Mouse (Mus musculus): Measurements from ENCODE around the gene Uevld. TPM values are rescaled to one million over a fixed set of nuclear protein-coding genes. Genes with fewer than 3 reads are reported as not detected.
"Not testable (repeated sequence)": the region's sequence is repeated elsewhere in the genome, so short reads cannot be mapped to it uniquely, and the experiment has no call there.

Gene Uevld
- total RNA-seq, 2 experiments from 2014 or later = 11.3 to 13.0 TPM

DNA sequence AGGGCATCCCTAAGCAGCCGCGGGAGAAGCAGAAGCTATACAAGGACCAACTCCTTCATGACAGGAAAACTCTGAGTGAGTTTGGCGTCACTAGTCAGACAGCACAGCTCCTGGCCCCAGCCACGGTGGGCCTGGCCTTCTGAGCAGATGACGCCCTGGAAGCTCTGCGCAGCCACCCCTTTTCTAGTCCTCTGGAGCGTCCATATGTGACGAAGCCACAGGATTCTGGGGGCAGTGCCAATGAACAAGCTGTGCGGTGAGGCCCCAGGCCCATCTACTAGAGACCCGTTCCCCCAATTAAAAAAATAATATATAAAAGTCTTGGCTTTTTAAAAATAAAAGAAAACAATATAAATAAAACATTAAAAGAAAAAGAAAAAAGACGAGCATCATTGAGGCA lies 17.1 kb upstream of the Uevld start:
- DNase-seq (ENCODE audit: low spot score in 2 of 2) = no peak

DNA sequence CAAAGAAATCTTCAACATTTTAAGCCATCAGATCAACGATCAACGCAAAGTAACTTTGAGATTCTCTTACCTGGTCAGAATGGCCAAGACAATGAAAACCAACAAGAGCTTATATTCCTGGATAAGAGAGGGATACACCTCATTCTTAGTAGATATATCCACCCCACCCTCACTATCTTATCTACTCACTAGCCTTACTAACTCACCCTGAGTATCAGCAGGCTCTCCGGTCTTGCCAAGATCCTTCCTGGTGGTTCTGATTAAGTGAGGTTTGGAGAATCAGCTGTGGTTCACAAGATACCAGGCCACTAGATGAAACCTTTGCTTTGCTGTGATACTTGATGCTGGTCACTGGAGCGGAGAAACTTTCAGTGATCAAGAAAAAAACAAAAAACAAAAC lies 16.3 kb upstream of the Uevld start:
- DNase-seq (ENCODE audit: low spot score in 2 of 2) = no peak

DNA sequence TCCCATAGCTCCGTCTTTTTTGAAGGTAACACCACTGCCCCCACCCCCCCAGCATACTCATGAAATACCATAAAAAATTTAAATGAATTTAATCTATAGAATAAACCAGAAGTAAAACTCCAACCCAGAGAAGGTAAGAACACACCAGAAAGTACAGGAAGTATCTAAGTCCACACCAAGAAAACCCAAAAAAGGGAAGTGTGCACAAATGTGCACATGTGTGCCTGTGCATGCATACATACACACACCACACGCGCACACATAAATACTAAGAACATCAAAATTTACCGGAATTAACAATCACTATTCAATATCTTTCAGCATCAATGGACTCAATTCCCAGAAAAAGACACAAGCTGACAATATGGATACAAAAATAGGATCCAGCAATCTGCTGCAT lies 11.6 kb upstream of the Uevld start:
- DNase-seq (ENCODE audit: low spot score in 2 of 2) = no peak

DNA sequence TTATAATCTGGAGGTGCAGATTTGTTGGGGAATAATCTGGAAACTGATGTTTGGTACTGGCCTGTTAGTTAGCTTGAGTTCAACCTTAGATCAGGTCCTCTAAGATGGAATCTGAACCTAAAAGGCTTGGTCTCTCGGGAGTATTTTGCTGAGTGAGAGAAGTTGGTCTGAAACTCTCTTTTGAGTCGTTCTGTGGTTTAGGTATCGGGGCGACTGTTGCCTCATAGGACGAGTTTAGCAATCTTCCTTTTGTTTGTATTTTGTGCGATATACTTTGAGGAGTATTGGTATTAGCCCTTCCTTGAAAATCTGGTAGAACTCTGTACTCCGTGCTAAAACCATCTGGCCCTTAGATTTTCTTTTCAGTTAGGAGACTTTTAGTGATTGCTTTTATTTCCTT lies 5.7 kb upstream of the Uevld start:
- no peak for DNase-seq (ENCODE audit: low spot score in 2 of 2)

DNA sequence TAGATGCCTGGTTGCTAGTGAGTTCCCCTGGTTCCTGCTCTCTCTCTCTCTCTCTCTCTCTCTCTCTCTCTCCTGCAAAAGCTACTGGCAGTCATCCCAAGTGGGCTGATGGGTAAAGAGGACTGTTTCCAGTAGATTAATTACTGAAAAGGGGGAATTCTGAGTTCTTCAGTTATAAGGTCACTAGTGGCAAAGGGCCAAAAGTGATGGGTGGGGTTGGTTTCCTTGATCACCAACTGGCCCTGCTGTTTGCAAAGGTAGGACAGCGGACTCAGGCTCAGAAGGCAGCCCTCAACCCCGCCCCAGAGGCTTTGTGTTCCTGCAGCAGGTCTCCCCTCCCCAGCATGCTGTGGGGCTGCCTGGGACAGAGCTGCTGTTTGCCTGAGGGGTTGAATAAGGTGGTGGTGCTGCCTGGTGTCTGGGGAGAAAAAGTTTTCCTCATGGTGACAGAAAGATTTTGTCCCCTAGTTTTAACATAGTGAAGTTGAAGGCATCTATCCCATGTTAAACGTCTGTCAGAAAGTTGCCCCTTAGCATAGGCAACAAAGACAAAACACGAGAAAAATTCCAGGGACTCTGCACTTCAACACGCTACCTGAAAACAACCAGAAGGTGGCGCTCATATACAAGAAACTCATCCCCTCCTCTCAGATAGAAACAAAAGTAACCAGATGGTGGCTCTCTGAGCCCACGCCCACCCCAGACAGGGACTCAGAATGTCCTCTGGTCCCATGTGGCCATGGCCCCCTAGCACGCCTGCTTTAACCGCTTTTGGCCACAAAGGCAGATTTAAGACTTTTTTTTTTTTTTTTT lies 4.7 kb upstream of the Uevld start:
- DNase-seq (ENCODE audit: low spot score in 2 of 2) = peak; percentile 34 to 71

DNA sequence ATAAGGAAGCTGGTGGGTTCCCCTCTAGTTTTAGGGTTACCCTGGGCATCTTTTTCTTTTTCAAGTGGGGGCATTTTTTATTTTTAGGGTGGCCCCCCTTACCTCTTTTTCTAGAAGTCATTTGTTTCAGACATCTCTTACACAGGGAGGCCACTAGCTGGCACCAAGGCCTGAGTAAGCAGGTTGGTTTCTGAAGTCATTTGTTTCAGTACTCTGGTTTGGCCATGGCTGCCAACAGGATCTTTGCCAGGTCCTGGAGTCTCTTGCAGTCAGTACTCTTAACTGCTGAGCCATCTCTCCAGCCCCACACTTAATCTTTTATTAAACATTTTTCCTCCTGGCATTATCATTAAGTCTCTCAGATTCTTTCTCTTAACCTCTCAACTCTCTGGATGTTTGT lies 3.8 kb upstream of the Uevld start:
- DNase-seq (ENCODE audit: low spot score in 2 of 2) = no peak

DNA sequence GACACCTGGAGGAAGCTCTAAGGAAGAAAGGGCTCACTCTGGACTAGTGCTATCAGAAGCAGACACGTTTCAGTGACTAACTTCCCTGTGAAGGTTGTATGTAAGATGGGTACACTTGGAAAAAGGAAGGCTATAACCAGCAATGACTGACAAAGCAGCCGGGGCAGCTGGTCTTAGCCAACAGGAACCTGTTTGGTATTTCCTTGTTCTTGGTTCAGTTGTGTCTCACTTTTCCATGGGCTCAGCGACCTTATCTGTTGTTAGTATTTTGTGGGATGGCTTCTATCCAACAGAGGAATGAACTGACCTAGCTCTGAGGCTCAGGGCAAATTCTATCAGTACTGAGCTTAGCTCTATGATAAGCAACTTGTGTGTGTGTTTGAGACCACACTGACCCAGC lies 2.7 kb upstream of the Uevld start:
- DNase-seq (ENCODE audit: low spot score in 2 of 2) = no peak

DNA sequence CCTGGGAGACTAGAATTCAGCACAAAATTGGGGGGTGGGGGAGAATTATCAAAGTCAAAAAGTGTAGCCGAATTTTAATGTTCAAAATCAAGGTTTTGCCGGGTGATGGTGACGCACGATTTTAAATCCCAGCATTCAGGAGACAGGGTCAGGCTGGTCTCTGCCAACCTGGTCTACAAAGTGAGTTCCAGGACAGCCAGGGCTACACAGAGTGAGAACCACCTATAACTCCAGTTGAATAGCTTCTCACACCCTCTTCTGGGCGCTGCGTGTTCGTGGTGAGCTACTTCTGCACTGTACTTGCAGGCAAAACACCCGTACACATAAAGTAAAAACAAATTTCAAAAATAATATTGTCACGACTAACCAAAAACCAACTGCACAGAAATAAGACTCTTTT lies 526 bp upstream of the Uevld start:
- no peak for DNase-seq (ENCODE audit: low spot score in 2 of 2)

DNA sequence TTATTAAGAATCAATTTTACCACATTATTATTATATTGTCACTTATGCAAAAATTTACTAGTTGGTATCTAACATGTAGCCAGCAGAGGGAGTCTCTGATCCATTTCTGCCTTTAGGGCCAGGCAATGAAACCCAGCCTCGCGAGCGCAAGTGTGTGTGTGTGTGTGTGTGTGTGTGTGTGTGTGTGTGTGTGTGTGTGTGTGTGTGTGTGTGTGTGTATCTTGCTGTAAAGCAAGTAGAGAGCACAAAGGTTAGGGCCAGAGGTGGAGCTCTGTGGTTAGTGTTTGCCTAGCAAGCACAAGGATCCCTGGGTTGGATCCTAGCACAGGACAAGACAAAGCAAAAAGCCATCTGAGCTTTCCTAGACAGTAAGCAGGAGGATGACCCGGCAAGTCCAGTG lies 22.5 kb downstream of the Uevld start:
- peak in 1 of 2 experiments; percentile 20 for DNase-seq (ENCODE audit: low spot score in 2 of 2)

DNA sequence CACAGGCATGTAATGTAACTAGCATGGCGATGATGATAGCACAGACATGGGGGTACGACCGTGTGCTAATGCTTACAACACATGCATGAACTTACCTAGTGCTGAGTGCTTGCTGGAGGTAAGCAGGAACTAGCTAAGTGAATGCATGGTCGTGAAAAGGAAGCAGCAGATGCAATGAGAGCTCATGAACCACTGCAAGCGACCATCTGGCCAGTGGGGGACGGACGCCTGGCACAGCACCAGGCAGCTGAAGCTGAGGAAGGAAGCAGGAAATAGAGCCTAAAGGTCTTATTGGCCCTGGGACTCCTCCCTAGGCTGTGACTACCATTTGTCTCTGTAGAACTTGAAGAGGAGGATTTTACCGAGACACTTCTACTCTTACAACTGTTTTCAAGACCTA lies 23.5 kb downstream of the Uevld start:
- DNase-seq (ENCODE audit: low spot score in 2 of 2) = no peak

DNA sequence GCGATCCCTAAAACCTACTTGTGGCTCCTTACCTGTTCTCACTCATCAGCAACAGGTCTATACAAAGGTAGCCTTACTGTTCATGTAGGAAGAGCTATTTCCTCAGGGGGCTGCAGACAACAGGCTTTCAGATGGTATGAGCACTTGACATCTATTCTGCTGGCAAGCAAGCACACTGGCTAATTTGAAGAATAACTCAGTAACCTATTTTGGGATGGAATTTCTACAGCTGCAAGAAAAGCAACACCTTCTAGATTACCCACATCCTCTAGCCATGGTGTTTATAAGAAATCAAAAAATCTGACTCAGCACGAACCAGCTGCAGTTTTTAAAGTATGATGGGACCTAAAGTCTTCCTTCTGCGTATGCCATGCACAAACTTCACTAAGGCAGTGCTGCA lies 27.0 kb downstream of the Uevld start:
- no peak for DNase-seq (ENCODE audit: low spot score in 2 of 2)

DNA sequence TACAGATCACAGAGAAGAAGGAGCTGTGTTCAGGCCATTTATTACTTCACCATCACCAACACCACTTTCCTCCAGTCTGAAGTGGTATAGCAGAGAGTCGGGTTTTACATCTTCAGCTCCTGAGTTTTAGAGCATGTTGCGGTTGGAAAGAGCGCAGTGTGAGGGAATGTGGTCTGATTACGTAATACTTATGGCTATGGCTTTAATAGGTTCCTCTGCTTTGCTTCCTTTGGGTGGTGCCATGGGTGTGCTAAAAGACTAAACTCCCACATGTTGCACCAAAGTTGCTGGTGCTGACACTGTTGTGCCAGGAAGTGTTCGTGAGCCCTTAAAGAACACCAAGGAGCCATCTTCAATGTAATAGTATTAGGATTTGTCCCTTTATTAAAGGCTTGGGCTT lies 30.0 kb downstream of the Uevld start:
- DNase-seq (ENCODE audit: low spot score in 2 of 2) = no peak

DNA sequence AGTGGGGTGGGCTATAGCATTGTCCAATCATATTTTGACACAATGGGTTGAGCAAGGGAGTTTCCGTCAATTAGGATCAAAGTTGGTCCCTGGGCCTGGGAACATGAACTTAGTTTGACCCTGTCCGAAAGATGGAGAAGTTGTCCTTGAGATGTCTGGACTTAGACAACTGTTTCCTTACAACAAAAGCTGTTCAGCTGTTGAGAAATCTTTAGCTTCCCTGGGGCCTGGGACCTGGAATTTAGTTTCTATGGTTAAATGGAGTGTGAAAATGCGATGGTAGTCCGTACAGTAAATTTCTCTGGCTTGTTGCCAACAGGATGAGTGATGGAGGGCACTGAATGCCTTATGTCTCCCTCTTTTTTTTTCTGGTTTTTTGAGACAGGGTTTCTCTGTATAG lies 36.3 kb downstream of the Uevld start:
- DNase-seq (ENCODE audit: low spot score in 2 of 2) = no peak

DNA sequence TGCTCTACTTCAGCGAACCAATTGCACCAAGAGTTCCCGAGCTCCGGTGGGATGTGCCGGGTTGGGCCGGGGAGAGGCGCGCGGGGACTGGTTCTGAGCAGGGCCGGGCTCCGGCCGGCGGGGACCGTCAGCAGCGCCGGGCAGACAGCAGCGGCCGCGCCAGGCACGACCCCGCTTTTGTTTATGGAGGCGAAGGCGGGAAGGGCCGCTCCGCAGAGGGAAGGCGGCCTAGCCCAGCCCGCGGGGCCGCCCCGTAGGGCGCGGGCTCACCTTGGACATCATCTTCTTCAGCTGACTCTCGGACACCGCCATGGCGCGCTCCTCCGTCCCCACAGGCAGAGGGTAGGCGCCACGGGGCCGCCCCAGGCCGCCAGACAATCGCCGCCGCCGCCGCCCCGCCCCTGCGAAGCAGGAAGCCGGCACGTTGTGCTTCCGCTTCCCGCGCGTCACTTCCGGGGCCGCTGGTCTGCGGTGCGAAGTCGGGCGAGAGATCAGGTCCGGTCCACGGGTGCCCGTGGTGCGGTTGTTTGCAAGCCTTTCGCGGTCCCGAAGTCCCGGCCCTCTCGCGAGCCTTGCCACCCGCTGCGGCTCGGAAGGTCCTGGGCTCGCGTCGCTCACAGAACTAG lies 38.7 kb downstream of the Uevld start, which contains the start of gene Tsg101:
Tsg101 (minus strand) TSS at position 419 of the 626 bp plus-strand sequence.
- peak; percentile 85 to 94 for DNase-seq (ENCODE audit: low spot score in 2 of 2)

DNA sequence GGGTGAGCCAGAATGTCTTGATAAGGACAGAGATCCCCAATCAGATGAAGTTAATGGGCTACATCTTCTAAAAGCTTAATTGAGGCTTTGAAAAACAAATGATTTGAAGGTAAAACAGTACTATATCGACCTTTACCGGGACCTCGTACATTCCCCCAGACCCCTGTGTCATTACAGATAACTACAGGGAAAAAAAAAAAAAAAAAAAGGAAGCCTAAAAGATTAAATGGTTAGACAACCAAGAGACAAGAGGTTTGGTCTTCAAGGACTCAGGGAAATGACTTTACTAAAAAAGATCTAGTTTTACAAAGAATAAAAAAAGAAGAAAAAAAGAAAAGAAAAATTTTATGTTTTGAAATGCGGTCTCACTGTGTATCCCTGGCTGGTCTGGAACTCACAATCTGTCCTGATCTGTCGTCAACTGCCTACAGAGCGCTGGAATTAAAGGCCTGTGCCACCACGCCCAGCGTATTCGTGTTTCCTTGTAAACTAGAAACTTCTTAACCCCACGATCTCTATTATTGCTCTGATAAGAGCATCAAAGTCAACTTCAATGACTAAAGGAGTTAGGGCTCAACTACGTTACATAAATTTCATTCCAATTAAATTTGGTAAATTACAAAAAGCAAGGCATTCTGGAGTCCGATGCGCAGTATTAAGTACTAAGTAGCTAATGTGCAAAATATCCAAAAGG lies 39.5 kb downstream of the Uevld start:
- DNase-seq (ENCODE audit: low spot score in 2 of 2) = no peak

DNA sequence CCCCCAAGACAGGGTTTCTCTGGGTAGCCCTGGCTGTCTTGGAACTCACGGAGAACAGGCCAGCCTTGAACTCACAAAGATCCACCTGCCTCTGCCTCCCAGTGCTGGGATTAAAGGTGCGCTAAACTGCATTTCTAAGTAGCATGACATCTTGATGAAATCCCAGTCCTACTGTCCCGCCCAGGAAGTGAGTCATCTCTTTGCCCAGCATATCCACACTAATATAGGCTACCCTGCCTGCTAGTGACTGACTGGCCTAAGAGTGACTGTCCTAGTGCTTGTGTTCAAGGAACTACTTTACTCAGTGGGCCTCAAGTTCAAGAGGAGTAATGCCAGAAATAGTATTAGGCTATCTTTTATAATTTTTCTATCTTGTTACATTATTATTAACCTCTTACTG lies 42.0 kb downstream of the Uevld start:
- DNase-seq (ENCODE audit: low spot score in 2 of 2) = no peak

DNA sequence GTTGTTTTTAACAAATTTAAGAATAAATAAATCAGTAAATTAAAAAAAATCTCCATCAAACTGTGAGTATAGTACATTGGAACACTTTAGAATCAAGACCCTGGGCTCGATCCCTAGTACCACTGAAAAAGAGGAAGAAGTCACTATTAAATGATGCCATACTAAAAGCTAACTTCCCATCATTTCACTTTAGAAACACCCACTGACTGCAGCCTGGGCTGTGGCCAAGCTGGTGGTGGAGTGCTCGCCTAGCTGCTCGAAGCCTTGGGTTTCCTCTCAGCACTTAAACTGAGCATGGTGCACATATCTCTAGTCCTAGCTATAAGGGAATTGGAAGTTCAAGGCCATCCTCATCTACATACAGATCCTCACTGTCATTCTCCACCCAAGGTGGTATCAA lies 47.1 kb downstream of the Uevld start:
- no peak for DNase-seq (ENCODE audit: low spot score in 2 of 2)

DNA sequence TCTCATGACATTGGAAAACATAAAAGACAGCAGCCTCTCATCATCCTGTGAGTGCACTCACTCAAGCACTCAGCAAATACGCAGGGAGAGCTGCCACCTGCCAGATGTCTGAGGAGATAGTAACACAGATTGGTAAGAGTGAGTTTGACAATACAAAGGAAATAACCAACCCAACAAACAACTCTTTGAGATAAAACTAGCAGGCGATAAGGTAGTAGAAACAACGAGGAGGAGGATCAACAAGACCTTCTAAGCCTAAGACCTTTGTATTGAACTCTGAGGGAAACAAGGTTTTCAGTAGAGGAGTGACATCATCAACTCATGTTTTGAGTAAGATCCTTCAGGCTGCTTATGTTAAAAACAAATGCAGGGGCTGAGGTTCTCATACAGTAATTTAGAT lies 59.0 kb downstream of the Uevld start:
- DNase-seq (ENCODE audit: low spot score in 2 of 2) = no peak

DNA sequence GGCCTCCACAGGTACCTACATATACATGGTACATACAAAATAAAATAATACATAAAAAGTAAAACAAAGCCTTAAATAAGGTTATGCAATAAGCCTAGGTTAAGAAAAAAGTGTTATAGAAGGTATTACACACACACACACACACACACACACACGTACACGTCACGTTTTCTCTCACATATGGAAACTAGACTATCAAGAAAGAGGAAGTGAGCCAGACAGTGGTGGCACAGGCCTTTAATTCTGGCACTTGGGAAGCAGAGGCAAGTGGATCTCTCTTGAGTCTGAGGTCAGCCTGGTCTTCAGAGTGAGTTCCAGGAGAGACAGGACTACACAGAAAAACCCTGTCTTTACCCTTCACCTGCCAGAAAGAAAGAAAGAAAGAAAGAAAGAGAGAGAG lies 62.8 kb downstream of the Uevld start:
- no peak for DNase-seq (ENCODE audit: low spot score in 2 of 2)

DNA sequence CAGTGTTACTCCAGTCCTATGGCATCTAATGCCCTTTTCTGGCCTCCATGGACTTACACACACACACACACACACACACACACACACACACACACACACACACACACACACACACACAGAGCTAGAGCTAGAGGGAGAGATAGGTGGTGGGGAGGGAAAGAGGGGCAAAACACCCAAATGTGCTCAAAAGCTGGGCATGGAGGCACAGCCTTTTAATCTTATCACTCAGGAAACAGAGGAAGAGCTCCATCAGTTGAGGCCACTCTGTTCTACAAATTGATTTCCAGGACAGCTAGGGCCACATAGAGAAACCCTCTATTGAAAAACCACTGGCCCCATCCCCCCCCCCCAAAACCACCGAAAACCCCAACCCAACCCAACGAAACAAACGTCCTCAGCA lies 75.0 kb downstream of the Uevld start:
- no peak for DNase-seq (ENCODE audit: low spot score in 2 of 2)

DNA sequence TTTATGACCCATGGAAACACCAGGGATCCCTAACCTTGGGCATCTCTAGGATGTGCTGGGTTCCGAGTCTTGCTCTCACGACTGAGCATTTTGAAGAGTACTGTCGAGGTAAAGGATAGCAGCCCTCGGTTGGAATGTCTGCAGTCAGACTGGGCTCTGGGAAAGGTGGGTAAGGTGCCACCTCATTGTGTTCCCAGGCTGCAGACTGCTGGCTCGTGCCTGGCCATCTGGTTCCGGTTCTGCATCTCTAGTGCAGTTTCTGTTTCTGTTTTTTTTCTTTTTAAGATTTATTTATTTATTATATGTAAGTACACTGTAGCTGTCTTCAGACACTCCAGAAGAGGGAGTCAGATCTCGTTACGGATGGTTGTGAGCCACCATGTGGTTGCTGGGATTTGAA lies 76.4 kb downstream of the Uevld start:
- not testable (repeated sequence) for DNase-seq (ENCODE audit: low spot score in 2 of 2)

DNA sequence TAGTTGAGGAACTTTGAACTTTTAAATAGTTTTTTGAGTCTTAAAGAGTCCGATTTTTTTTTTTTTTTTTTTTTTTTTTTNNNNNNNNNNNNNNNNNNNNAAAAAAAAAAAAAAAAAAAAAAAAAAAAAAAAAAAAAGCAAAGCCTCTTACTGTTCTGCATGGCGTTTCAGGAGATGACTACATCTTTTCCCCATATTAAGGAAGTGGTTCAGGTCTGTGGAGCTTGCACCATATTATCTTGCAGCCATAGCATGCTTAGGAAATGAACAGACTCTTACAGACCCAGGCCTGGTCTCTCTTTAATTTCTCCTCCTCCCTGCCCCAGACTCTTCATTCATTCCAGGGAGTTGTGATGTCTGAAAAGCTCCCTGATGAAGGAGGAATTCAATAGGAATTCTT lies 77.3 kb downstream of the Uevld start:
- DNase-seq (ENCODE audit: low spot score in 2 of 2) = no peak
